Mouse (Mus musculus): ENCODE data around the gene Bpifa5. TPM values are rescaled to one million over a fixed set of nuclear protein-coding genes. Genes with fewer than 3 reads are reported as not detected.
A peak's percentile ranks its signal among the peaks of the same experiment; 100 is the strongest.

Bpifa5 gene
- total and polyA plus RNA-seq, 2 experiments from 2014 or later: not detected

GRCm38 (mm10) chr2:154185319-154185718 lies 22.9 kb downstream of the Bpifa5 start:
- TF ChIP-seq CTCF (IDR thresholded peaks at IDR 0.05; ENCODE audit: low read depth): no peak
- TF ChIP-seq EP300 (IDR thresholded peaks at IDR 0.05; ENCODE audit: low read depth): no peak
- no peak for ATAC-seq (ENCODE audit: insufficient read depth, low read depth)
- H3K36me3 ChIP-seq (replicated peaks; ENCODE audit: control insufficient read depth, insufficient read depth, low read length): no peaks in the 10 kb centered on the region
- peaks cover 4% of the 10 kb centered on the region; the same call in 1 of the 2 replicates for H3K4me1 ChIP-seq (ENCODE audit: control insufficient read depth, insufficient read depth)
- H3K9me3 ChIP-seq (replicated peaks; ENCODE audit: control insufficient read depth, low read length): no peaks in the 10 kb centered on the region
- H3K4me3 ChIP-seq (ENCODE audit: low read depth, low read length): no peak overlapping the region
- no peaks in the 10 kb centered on the region for H3K27me3 ChIP-seq (ENCODE audit: control insufficient read depth, insufficient read depth, low read length)
- WGBS: 79% methylated on average over 6 of the region's 6 CpGs
- no peak overlapping the region for H3K4me2 ChIP-seq (ENCODE audit: low read depth, low read length)
- H3K9ac ChIP-seq (replicated peaks; ENCODE audit: low read depth, low read length): no peak overlapping the region
- H3K27ac ChIP-seq (ENCODE audit: low read depth): peak overlapping the region; percentile 36; the same call in 1 of the 2 replicates
- DNase-seq (ENCODE audit: low spot score): no peak

GRCm38 (mm10) chr2:154185748-154186147 lies 23.3 kb downstream of the Bpifa5 start:
- DNase-seq (ENCODE audit: low spot score) (peak; percentile 42), ATAC-seq (ENCODE audit: insufficient read depth, low read depth) (0 out of 2 replicates have a peak, but pooled peaks have one; percentile 43)
- 64% methylated on average over 3 of the region's 3 CpGs for WGBS
- Histone ChIP-seq H3K4me1 (ENCODE audit: control insufficient read depth, insufficient read depth) (peaks cover 4% of the 10 kb centered on the region; the same call in 1 of the 2 replicates), H3K36me3 (replicated peaks; ENCODE audit: control insufficient read depth, insufficient read depth, low read length) (no peaks in the 10 kb centered on the region), H3K9ac (replicated peaks; ENCODE audit: low read depth, low read length) (no peak overlapping the region), H3K4me2 (ENCODE audit: low read depth, low read length) (no peak overlapping the region), H3K4me3 (ENCODE audit: low read depth, low read length) (no peak overlapping the region), H3K27ac (ENCODE audit: low read depth) (peak overlapping the region; percentile 36; the same call in 1 of the 2 replicates), H3K27me3 (ENCODE audit: control insufficient read depth, insufficient read depth, low read length) (no peaks in the 10 kb centered on the region), H3K9me3 (replicated peaks; ENCODE audit: control insufficient read depth, low read length) (no peaks in the 10 kb centered on the region)
- TF ChIP-seq CTCF (IDR thresholded peaks at IDR 0.05; ENCODE audit: low read depth) (no peak), EP300 (IDR thresholded peaks at IDR 0.05; ENCODE audit: low read depth) (no peak)

- ATAC-seq (ENCODE audit: insufficient read depth, low read depth): peak; percentile 22; the same call in 1 of the 2 replicates
These were observed 25.1 kb downstream of the Bpifa5 start for GRCm38 (mm10) chr2:154187468-154187867.

GRCm38 (mm10) chr2:154189877-154190434 lies 27.5 kb downstream of the Bpifa5 start:
- WGBS: 84% methylated on average over 7 of the region's 7 CpGs
- Histone ChIP-seq H3K27me3 (ENCODE audit: control insufficient read depth, insufficient read depth, low read length) (no peaks in the 10 kb centered on the region), H3K4me2 (ENCODE audit: low read depth, low read length) (no peak overlapping the region), H3K27ac (ENCODE audit: low read depth) (no peak overlapping the region), H3K4me1 (ENCODE audit: control insufficient read depth, insufficient read depth) (peaks cover 25% of the 10 kb centered on the region), H3K9me3 (replicated peaks; ENCODE audit: control insufficient read depth, low read length) (no peaks in the 10 kb centered on the region), H3K9ac (replicated peaks; ENCODE audit: low read depth, low read length) (no peak overlapping the region), H3K36me3 (replicated peaks; ENCODE audit: control insufficient read depth, insufficient read depth, low read length) (no peaks in the 10 kb centered on the region), H3K4me3 (ENCODE audit: low read depth, low read length) (no peak overlapping the region)
- DNase-seq (ENCODE audit: low spot score) (no peak), ATAC-seq (ENCODE audit: insufficient read depth, low read depth) (no peak)
- no peak for TF ChIP-seq EP300 (IDR thresholded peaks at IDR 0.05; ENCODE audit: low read depth)
- no peak for TF ChIP-seq CTCF (IDR thresholded peaks at IDR 0.05; ENCODE audit: low read depth)

More at GRCm38 (mm10) chr2:154187468-154187867, 25.1 kb downstream of the Bpifa5 start:
- no peak overlapping the region for H3K4me2 ChIP-seq (ENCODE audit: low read depth, low read length)
- no peaks in the 10 kb centered on the region for H3K9me3 ChIP-seq (replicated peaks; ENCODE audit: control insufficient read depth, low read length)
- H3K9ac ChIP-seq (replicated peaks; ENCODE audit: low read depth, low read length): no peak overlapping the region
- H3K27me3 ChIP-seq (ENCODE audit: control insufficient read depth, insufficient read depth, low read length): no peaks in the 10 kb centered on the region
- peak; percentile 79 for DNase-seq (ENCODE audit: low spot score)
- H3K4me1 ChIP-seq (ENCODE audit: control insufficient read depth, insufficient read depth): peaks cover 10% of the 10 kb centered on the region
- H3K27ac ChIP-seq (ENCODE audit: low read depth): no peak overlapping the region
- H3K4me3 ChIP-seq (ENCODE audit: low read depth, low read length): no peak overlapping the region
- 35% methylated on average over 5 of the region's 5 CpGs for WGBS
- H3K36me3 ChIP-seq (replicated peaks; ENCODE audit: control insufficient read depth, insufficient read depth, low read length): no peaks in the 10 kb centered on the region
- TF ChIP-seq CTCF (IDR thresholded peaks at IDR 0.05; ENCODE audit: low read depth): peak; percentile 63
- TF ChIP-seq EP300 (IDR thresholded peaks at IDR 0.05; ENCODE audit: low read depth): no peak

GRCm38 (mm10) chr2:154190546-154191258 lies 28.3 kb downstream of the Bpifa5 start, which contains the start of gene Bpifb1:
Gene Bpifb1 (plus strand): TSS chr2:154190818.
- H3K4me3 ChIP-seq (ENCODE audit: low read depth, low read length): no peak within 1 kb of the TSS
- H3K4me2 ChIP-seq (ENCODE audit: low read depth, low read length): no peak within 1 kb of the TSS
- no peaks in the 10 kb centered on the region for H3K36me3 ChIP-seq (replicated peaks; ENCODE audit: control insufficient read depth, insufficient read depth, low read length)
- no peaks in the 10 kb centered on the region for H3K27me3 ChIP-seq (ENCODE audit: control insufficient read depth, insufficient read depth, low read length)
- no peaks in the 10 kb centered on the region for H3K9me3 ChIP-seq (replicated peaks; ENCODE audit: control insufficient read depth, low read length)
- no peak for TF ChIP-seq EP300 (IDR thresholded peaks at IDR 0.05; ENCODE audit: low read depth)
- 0 out of 2 replicates have a peak, but pooled peaks have one; percentile 11 for TF ChIP-seq CTCF (IDR thresholded peaks at IDR 0.05; ENCODE audit: low read depth)
- H3K4me1 ChIP-seq (ENCODE audit: control insufficient read depth, insufficient read depth): peaks cover 25% of the 10 kb centered on the region
- no peak within 1 kb of the TSS for H3K9ac ChIP-seq (replicated peaks; ENCODE audit: low read depth, low read length)
- no peak for ATAC-seq (ENCODE audit: insufficient read depth, low read depth)
- H3K27ac ChIP-seq (ENCODE audit: low read depth): peak within 1 kb of the TSS; percentile 91
- no peak for DNase-seq (ENCODE audit: low spot score)
- 86% methylated on average over 11 of the region's 11 CpGs for WGBS
